Mouse (Mus musculus) neural tube, embryonic 11.5 days (tissue): ENCODE measurements around the gene Dars. TPM values are rescaled to one million over a fixed set of nuclear protein-coding genes. Genes with fewer than 3 reads are reported as not detected.

ENCODE experiments used
- ATAC-seq: fragments of 200-750 bp; cut with Nextera tagmentation; 2 replicates; pipeline ENCODE4 v1.8.0; 2017; ENCODE audit warnings: moderate number of reproducible peaks, mild to moderate bottlenecking, moderate TSS enrichment, moderate library complexity; ENCODE audit not compliant: insufficient read depth, low FRiP score, low TSS enrichment
- DNase-seq: peaks from one replicate; pipeline ENCODE4 v3.0.0-alpha.2; 2015; ENCODE audit warnings: low spot score
- H3K27ac ChIP-seq: fragments of 300-500 bp; sonication (generic); 2 replicates; pipeline ENCODE4 v1.5.1; 2014; ENCODE audit warnings: low read depth, mild to moderate bottlenecking, low read length
- H3K27me3 ChIP-seq: fragments of 300-500 bp; sonication (generic); 2 replicates; pipeline ENCODE4 v1.6.1; 2014; ENCODE audit warnings: mild to moderate bottlenecking, low read length, mixed read lengths; ENCODE audit not compliant: control insufficient read depth, insufficient read depth
- H3K36me3 ChIP-seq: fragments of 300-500 bp; sonication (generic); 2 replicates; pipeline ENCODE4 v1.6.1; 2014; ENCODE audit warnings: mild to moderate bottlenecking, low read length, moderate library complexity, mixed read lengths; ENCODE audit not compliant: control insufficient read depth, insufficient read depth
- H3K4me1 ChIP-seq: fragments of 300-500 bp; sonication (generic); 2 replicates; pipeline ENCODE4 v1.6.1; 2014; ENCODE audit warnings: low read length, mixed read lengths; ENCODE audit not compliant: control insufficient read depth, insufficient read depth
- H3K4me2 ChIP-seq: fragments of 300-500 bp; sonication (generic); 2 replicates; pipeline ENCODE4 v1.6.1; 2014; ENCODE audit warnings: low read depth, mild to moderate bottlenecking, moderate library complexity
- H3K4me3 ChIP-seq: fragments of 300-500 bp; sonication (generic); 2 replicates; pipeline ENCODE4 v1.5.1; 2014; ENCODE audit warnings: low read depth, low read length
- H3K9ac ChIP-seq: fragments of 300-500 bp; sonication (generic); 2 replicates; pipeline ENCODE4 v1.6.1; 2014; ENCODE audit warnings: mild to moderate bottlenecking, low read length
- H3K9me3 ChIP-seq: fragments of 300-500 bp; sonication (generic); 2 replicates; pipeline ENCODE4 v1.6.1; 2016; ENCODE audit warnings: low read length; ENCODE audit not compliant: control insufficient read depth
- WGBS: fragments of 180-500 bp; shearing (Covaris S2); extraction: QIAGEN DNeasy Blood & Tissue Kit; methylation state at CpG from one replicate; pipeline ENCODE4 v1.1.7; 2014; 5-methylcytosine and 5-hydroxymethylcytosine counted together
- polyA plus RNA-seq: library from polyadenylated mRNA; unstranded; fragments of >200 nt; fragmentation: Nextera tagmentation; extraction: Ambion mirVana; gene quantifications from 2 replicates; pipeline ENCODE4 v1.2.1, GENCODE M21; 2014

The Dars gene
- polyA plus RNA-seq, 1 experiment from 2014 or later = 127 TPM

DNA sequence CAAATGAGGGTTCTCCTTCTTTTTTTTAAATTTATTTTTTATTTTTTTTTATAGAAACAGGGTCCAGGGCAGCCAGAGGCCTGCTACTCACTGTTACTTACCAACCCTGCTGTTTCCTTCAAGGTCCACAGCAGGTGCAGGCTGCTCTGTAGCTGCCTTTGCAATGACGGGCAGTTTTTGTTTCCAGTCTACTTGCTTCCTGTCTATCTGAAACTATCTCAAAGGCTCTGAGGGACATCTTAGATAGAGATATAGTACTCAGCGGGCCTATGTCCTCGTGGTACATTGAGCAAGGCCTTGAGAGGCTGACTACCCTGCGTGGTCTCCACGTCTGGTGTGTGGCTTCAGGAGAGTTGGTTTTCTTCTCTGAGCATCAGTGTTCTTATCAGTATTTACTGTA lies 21.4 kb upstream of the Dars start:
- Histone ChIP-seq H3K9me3 (no peaks in the 10 kb centered on the region), H3K36me3 (no peaks in the 10 kb centered on the region), H3K27ac (no peak overlapping the region), H3K27me3 (no peaks in the 10 kb centered on the region), H3K4me1 (no peaks in the 10 kb centered on the region), H3K4me2 (no peak overlapping the region), H3K4me3 (no peak overlapping the region), H3K9ac (no peak overlapping the region)
- 90% methylated on average over 5 of the region's 5 CpGs for WGBS
- DNase-seq = no peak
- no peak for ATAC-seq

DNA sequence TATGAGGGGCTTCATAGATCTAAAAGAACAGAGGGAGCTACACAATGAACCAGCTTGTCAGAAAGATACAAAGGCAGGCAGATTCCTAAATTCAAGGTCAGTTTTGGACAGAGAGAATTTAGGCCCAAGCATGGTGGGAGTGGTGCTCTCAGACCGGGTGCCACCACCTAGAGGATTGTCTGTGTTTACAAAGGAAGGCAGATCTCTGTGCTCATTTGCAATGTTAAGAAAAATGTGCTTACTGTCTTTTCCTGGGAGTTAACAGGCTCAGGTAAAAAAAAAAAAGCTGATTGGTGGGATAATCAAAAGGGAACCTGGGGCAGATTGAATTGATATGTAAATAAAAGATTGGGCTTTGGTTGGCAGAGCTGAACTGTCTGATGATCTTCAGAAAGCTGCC lies 20.1 kb upstream of the Dars start:
- H3K4me2 ChIP-seq = no peak overlapping the region
- DNase-seq (no peak), ATAC-seq (no peak)
- no peak overlapping the region for H3K27ac ChIP-seq
- H3K9me3 ChIP-seq = no peaks in the 10 kb centered on the region
- 52% methylated on average over 1 of the region's 1 CpGs for WGBS
- H3K27me3 ChIP-seq = no peaks in the 10 kb centered on the region
- H3K36me3 ChIP-seq = no peaks in the 10 kb centered on the region
- no peak overlapping the region for H3K4me3 ChIP-seq
- no peak overlapping the region for H3K9ac ChIP-seq
- no peaks in the 10 kb centered on the region for H3K4me1 ChIP-seq

DNA sequence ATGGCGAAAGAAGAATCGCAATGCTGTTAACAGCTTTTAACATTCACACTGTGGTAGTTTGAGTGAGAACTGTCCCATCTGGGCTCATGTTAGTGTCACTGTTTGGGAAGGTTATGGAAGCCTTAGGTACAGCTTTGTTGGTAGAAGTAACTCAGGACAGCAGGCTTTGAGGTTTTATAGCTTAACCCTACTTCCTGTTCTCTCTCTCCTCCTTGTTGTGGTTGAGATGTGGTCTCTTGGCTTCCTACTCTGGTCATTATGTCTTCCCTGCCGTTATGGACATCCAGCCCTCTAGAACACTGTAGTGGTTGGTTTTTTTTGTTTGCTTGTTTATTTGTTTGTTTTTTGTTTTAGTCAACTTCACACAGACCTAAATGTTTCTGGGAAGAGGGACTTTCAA lies 18.8 kb upstream of the Dars start:
- Histone ChIP-seq H3K36me3 (no peaks in the 10 kb centered on the region), H3K9me3 (no peaks in the 10 kb centered on the region), H3K4me1 (no peaks in the 10 kb centered on the region), H3K4me2 (no peak overlapping the region), H3K4me3 (no peak overlapping the region), H3K27ac (no peak overlapping the region), H3K9ac (no peak overlapping the region), H3K27me3 (no peaks in the 10 kb centered on the region)
- 90% methylated on average over 3 of the region's 3 CpGs for WGBS
- DNase-seq (no peak), ATAC-seq (no peak)

DNA sequence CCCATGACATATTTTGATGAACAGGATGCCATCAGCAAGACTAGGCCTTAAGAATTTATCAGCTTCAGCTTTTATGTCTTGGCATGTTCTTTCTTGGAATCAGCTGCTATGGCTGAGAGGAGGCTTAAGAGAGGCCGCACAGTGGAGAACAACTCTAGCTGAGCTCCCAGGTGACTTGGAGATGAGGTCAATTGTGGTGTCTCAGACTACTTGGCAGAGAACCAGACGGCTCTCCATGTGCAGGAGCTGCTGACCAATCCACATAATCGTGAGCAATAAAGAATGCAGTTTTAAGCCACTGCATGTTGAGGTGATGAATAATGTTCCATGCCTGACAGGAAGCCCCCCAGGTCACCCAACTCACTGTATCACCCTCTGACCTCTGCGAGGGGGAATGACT lies 18.4 kb upstream of the Dars start:
- 69% methylated on average over 4 of the region's 4 CpGs for WGBS
- DNase-seq = no peak
- no peaks in the 10 kb centered on the region for H3K9me3 ChIP-seq
- no peak overlapping the region for H3K27ac ChIP-seq
- H3K36me3 ChIP-seq = no peaks in the 10 kb centered on the region
- no peak overlapping the region for H3K4me2 ChIP-seq
- H3K27me3 ChIP-seq = no peaks in the 10 kb centered on the region
- H3K4me3 ChIP-seq = no peak overlapping the region
- no peaks in the 10 kb centered on the region for H3K4me1 ChIP-seq
- no peak for ATAC-seq
- no peak overlapping the region for H3K9ac ChIP-seq

DNA sequence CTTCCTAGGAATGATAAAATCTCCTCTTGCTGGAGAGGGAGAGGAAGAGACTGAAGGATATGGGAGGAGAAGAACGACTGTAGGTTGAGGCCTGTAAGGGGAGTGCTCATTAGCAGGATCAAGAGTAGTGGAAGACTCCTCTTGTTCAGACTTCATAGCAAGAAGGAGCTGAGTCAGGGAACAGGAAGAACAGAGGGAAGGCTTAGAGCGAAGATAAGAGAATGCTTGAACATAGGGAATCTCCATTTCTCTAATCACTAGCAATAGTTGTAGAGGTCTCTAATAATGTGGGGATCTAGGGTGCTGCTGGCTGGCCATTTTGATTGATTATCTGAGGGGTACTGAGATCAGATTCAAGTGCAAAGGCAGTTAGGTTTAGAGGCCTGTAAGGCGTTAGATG lies 7.8 kb upstream of the Dars start:
- H3K9me3 ChIP-seq = no peaks in the 10 kb centered on the region
- no peak overlapping the region for H3K9ac ChIP-seq
- no peaks in the 10 kb centered on the region for H3K4me1 ChIP-seq
- H3K27me3 ChIP-seq = no peaks in the 10 kb centered on the region
- DNase-seq = no peak
- no peak overlapping the region for H3K27ac ChIP-seq
- H3K4me3 ChIP-seq = no peak overlapping the region
- no peak overlapping the region for H3K4me2 ChIP-seq
- no peak for ATAC-seq
- no peaks in the 10 kb centered on the region for H3K36me3 ChIP-seq
- 92% methylated on average over 3 of the region's 3 CpGs for WGBS

DNA sequence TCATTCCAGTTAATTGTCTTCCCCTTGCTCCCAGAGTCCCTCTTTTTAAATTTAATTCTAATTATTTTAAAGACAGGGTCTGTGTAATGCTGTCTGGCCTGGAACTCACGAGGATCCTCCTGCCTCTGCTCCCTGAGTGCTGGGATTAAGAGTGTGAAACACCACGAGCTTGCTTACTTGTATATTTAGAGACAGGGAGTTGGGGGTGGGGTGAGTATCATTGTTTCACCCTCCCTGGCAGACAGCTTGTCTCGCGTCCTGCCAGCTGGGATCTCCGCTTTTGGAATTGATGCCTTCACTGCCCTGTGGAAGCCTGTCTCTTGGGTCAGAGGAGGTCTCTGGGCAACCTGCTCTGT lies 343 bp upstream of the Dars start:
- no peak for DNase-seq
- no peaks in the 10 kb centered on the region for H3K27me3 ChIP-seq
- H3K9me3 ChIP-seq = no peaks in the 10 kb centered on the region
- WGBS = 34% methylated on average over 5 of the region's 5 CpGs
- peak overlapping the region; percentile 89; the same call in 1 of the 2 replicates for H3K4me3 ChIP-seq
- no peak overlapping the region for H3K27ac ChIP-seq
- no peaks in the 10 kb centered on the region for H3K36me3 ChIP-seq
- no peak overlapping the region; the same call in 1 of the 2 replicates for H3K9ac ChIP-seq
- no peak; the same call in 1 of the 2 replicates for ATAC-seq
- peak overlapping the region; percentile 78; the same call in 1 of the 2 replicates for H3K4me2 ChIP-seq
- 0 out of 2 replicates have a peak, but pooled peaks cover 3% of the 10 kb centered on the region for H3K4me1 ChIP-seq

DNA sequence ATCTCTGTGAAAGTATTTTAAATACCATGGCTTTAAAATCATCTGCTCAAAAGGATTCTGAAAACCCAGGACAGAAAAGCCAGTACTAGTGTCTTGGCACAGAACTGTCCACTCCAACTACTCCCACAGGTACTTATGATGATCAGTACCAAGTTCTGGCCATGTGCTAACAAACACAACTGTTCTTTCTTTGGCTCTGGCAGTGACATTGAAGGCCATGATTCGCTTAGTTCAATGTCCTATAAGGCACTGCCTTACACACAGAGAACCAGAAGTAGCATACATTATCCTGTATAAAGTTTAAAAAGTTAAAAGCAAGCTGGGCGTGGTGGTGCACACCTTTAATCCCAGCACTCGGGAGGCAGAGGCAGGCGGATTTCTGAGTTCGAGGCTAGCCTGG lies 6.0 kb downstream of the Dars start:
- no peak overlapping the region for H3K4me3 ChIP-seq
- no peaks in the 10 kb centered on the region for H3K27me3 ChIP-seq
- no peaks in the 10 kb centered on the region for H3K36me3 ChIP-seq
- no peak overlapping the region for H3K9ac ChIP-seq
- no peak overlapping the region for H3K27ac ChIP-seq
- ATAC-seq (no peak), DNase-seq (no peak)
- H3K9me3 ChIP-seq = no peaks in the 10 kb centered on the region
- H3K4me2 ChIP-seq = no peak overlapping the region
- peaks cover 5% of the 10 kb centered on the region; the same call in 1 of the 2 replicates for H3K4me1 ChIP-seq
- 98% methylated on average over 5 of the region's 5 CpGs for WGBS

DNA sequence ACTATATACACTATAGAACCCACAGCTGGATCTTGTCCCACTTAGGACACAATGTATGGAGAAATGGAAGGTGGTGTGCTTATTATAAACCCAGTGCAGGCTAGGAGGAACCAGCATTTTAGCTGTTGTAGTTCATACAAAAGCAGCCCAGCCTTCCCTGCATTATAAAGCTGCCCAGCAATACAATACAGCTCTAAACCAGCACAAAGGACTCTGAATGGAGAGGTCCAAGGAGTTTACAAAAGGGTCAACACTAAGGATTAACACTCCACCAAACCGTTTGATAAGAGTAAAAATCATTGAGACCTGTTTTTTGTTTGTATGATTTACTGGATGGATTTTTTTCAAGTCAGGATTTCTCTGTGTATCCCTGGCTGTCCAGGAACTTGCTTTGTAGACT lies 10.3 kb downstream of the Dars start:
- no peak for ATAC-seq
- H3K9ac ChIP-seq = no peak overlapping the region
- no peak for DNase-seq
- no peaks in the 10 kb centered on the region for H3K9me3 ChIP-seq
- H3K27ac ChIP-seq = no peak overlapping the region
- 17% methylated on average over 1 of the region's 1 CpGs for WGBS
- H3K4me1 ChIP-seq = peaks cover 3% of the 10 kb centered on the region; the same call in 1 of the 2 replicates
- H3K4me3 ChIP-seq = no peak overlapping the region
- H3K4me2 ChIP-seq = no peak overlapping the region
- H3K36me3 ChIP-seq = no peaks in the 10 kb centered on the region
- no peaks in the 10 kb centered on the region for H3K27me3 ChIP-seq

DNA sequence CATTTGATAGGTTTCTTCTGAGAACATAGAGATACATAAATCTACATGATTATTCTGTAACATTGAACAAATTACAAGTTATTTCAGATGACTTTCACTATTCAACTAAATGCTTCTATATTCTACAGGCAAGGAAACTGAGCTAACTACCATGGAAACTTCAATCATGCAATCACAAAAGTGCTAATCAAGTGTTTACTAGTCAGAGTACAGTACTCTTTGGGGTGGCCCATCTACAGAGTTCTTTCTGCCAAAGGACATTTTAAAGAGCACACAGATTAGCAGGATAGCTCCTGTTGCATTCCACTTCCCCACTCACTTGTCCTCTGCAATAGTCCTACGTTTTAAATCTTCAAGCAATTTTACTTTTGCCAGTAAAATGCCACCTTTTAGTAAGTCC lies 11.5 kb downstream of the Dars start:
- H3K4me1 ChIP-seq = peaks cover 4% of the 10 kb centered on the region; the same call in 1 of the 2 replicates
- DNase-seq (no peak), ATAC-seq (no peak)
- H3K36me3 ChIP-seq = no peaks in the 10 kb centered on the region
- H3K9me3 ChIP-seq = no peaks in the 10 kb centered on the region
- H3K9ac ChIP-seq = no peak overlapping the region
- H3K27me3 ChIP-seq = no peaks in the 10 kb centered on the region
- H3K4me3 ChIP-seq = no peak overlapping the region
- H3K4me2 ChIP-seq = no peak overlapping the region
- WGBS = 71% methylated on average over 1 of the region's 1 CpGs
- H3K27ac ChIP-seq = no peak overlapping the region
